Mouse (Mus musculus) adrenal gland, postnatal 10 days (tissue): ENCODE results near the gene Sgms2. TPM values are rescaled to one million over a fixed set of nuclear protein-coding genes. Genes with fewer than 3 reads are reported as not detected.

Source experiments
- DNase-seq: peaks from one replicate; pipeline ENCODE4 v3.0.0; 2021; ENCODE audit warnings: mixed read lengths
- total RNA-seq, 2 experiments: library from RNA; stranded (reverse); gene quantifications; 2 replicates each; pipeline ENCODE4 v1.2.3; 2021

Sgms2 gene
- total RNA-seq, 2 experiments from 2014 or later, result 5.4 to 13.8 TPM

GRCm38 (mm10) chr3:131485388-131485787, 5.8 kb downstream of the Sgms2 start:
- DNase-seq, result no peak

- DNase-seq, result no peak
Measured at GRCm38 (mm10) chr3:131483650-131484049, 7.6 kb downstream of the Sgms2 start.

GRCm38 (mm10) chr3:131481976-131482712, 9.1 kb downstream of the Sgms2 start:
- no peak for DNase-seq

GRCm38 (mm10) chr3:131480659-131481058, 10.6 kb downstream of the Sgms2 start:
- no peak for DNase-seq

- DNase-seq, result no peak
Measured at GRCm38 (mm10) chr3:131479415-131479814, 11.8 kb downstream of the Sgms2 start.

- DNase-seq, result no peak
Measured at GRCm38 (mm10) chr3:131476002-131476401, 15.2 kb downstream of the Sgms2 start.

- DNase-seq, result peak; percentile 32
Measured at GRCm38 (mm10) chr3:131474526-131474925, 16.7 kb downstream of the Sgms2 start.

- no peak for DNase-seq
Measured at GRCm38 (mm10) chr3:131473496-131473895, 17.7 kb downstream of the Sgms2 start.

DNA sequence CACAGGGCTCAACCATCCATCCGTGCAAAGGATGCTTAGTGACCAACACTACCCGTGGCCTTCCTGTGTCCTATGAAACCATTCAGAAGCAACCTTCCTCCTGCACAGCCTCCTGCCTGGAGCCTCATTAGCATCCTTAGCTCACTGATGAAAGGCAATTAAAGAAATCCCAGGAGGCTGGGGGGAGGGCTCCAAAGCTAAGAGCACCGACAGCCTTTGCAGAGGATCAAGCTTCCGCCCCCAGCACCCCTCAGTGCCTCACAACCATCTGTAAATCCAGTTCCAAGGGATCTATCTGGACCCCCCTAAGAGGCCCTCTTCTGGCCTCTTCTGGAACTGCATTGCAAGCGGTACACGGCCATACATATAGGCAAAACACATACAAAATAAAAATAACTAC, 19.4 kb downstream of the Sgms2 start:
- no peak for DNase-seq

DNA sequence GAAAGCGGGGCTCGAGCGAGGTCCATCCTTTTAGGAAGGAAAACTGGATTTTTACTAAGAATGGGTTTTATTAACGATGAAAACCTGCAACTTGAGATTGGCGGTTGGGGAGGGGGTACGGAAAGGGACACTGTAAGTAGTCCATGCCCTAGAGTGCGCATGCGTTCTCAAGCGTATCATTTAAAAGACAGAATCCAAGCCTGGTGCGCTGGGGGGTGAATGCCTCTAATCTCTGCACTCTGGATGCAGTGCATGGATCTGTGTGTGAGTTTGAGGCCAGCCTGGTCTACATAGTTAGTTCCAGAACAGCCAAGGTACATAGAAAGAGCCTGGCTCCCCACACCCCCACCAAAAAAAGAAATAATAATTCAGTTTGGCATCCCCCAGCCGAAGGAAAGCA, 19.8 kb downstream of the Sgms2 start:
- DNase-seq, result no peak

- DNase-seq, result no peak
Measured at GRCm38 (mm10) chr3:131470837-131471236, 20.4 kb downstream of the Sgms2 start.

DNA sequence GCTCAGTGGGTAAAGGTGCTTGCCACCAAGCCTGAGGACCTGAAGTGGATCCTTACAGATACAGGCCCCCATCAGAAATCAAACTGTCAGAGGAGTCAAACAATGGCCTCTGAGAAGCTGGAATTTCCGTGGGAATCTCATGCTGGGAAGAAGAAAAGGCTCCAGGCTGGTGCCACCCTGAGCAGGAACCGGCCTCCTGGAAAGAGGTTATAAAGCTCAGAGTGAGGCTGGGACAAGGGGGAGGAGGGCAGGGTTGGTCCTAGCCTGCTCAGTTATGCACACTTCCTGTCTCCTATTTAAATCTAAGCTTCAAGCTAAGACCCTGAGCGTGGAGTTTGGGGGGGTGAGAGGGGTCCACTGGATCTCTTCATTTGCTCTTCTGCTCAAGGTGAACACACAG, 21.6 kb downstream of the Sgms2 start:
- no peak for DNase-seq

GRCm38 (mm10) chr3:131466371-131466770, 24.8 kb downstream of the Sgms2 start:
- no peak for DNase-seq

DNA sequence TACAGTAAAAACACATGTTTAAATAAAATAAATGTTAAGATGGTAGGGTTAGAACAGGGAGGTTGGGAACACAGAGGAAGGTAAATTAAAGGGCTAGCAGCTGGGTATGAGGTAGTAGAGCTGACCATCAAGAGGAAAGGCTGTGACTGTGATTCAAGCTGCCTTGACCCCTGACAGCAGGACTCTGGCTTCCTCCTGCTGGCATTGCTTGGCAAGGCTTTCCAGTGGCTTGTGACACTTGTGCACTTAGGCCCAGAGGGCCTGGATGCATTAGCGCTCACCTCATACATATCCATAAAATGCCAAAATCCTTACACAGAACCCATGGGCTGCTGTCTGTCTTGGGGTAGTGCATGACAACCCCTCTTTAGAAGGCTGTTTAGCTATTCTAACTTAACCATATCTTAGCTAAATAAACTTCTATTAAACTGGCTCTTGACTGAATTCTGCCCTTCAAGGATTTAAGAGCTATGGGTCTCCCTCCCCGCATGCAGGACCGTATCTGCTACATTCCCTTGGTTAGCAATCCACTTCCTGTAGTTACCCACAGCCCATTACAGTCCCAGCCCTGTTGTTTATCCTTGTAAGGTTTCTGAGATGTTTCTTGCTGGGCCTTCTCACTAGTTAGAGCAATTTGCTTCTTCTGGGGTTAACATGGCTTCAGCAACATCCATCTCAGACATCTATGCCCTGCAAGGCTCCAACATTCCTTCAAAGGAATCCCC, 25.5 kb downstream of the Sgms2 start:
- DNase-seq, result peak; percentile 36

DNA sequence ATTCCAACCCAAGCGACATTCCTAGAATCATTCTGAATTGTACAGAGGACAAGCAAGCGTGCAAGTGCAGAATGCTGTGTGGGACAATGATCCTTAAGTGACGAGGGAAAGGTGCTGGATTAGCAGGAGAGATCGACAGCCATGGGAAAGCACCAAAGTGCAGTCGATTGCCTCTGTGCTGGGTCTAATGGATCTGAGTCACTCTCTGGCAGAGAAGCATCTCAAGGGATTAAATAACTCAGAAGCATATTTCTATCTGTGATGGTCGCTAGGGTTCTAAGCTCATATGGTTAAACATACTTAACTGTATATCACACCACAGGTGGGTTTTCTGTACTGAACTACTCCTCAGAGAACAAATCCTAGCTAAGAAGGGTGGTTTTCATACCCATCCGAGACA, 118.2 kb downstream of the Sgms2 start:
- DNase-seq, result no peak

GRCm38 (mm10) chr3:131368678-131369077, 122.5 kb downstream of the Sgms2 start:
- DNase-seq, result no peak

GRCm38 (mm10) chr3:131367452-131367851, 123.8 kb downstream of the Sgms2 start:
- no peak for DNase-seq

- DNase-seq, result peak; percentile 52
Measured at GRCm38 (mm10) chr3:131364632-131365446, 126.4 kb downstream of the Sgms2 start.

- DNase-seq, result no peak
Measured at GRCm38 (mm10) chr3:131364194-131364593, 127.0 kb downstream of the Sgms2 start.

GRCm38 (mm10) chr3:131363602-131364001, 127.6 kb downstream of the Sgms2 start:
- no peak for DNase-seq

DNA sequence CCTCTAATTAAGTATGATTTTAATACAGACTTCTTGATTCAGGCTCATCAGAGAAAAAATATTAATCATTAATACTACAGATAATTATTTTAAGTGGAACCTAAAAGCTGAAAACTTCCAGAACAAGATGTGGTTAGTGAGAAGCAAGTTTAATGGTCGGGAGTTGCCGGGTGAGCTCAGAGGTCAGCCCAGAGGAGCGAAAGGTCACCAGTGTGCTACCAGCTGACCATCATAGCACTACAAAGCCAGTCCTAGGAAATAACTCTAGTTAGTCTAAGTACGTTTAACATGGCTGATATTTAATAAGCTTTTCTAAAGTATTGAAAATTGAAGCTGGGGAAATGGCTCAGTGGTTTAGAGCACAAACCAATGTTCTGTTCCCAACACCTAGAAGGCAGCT, 129.3 kb downstream of the Sgms2 start:
- DNase-seq, result no peak

DNA sequence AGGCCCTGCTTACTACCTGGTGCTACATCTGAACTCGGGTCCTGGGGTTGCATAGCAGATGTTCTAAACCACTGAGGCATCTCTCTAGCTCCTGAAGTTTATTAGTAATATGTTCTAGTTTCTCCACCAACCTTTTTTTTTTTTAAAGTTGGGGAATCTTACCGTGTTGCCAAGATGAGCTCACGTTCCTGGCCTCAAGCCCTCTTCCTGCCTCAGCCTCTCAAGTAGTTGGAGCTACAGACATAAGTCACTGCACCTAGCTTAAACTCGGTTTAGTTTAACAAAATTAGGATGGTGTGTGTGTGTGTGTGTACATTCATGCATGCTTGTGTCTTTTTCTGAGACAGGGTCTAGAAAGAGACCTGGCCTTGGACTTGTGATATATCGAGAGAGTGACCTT, 132.2 kb downstream of the Sgms2 start:
- no peak for DNase-seq

DNA sequence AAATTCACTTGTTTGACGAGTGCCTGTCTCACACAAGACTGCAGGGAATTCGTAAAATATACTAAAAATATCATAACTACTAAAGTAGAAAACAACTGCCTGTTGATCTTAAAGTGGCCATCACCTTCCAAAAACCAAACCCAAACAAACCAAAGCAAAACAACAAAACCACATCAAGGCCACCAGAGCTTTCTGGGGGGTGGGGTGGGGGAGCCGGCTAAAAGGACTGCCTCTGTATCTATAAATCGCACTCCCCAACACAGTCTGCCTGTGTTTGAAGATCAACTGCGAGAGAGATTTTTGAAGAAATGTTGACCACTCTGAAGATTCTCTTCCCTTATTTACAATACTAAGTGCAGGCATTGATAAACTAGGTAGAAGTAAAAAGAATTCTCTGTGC, 133.0 kb downstream of the Sgms2 start:
- no peak for DNase-seq
